Mouse (Mus musculus) kidney, postnatal 14 days (tissue): ENCODE results near the gene Scn1b.

Source experiments
- DNase-seq: peaks from one replicate; pipeline ENCODE4 v3.0.0; 2022; ENCODE audit warnings: mixed read lengths

Gene Scn1b

GRCm38 (mm10) chr7:31115182-31115581 is 11.6 kb downstream of the Scn1b start, which contains the start of gene Hpn:
Hpn (minus strand) TSS chr7:31115290.
- DNase-seq = peak; percentile 91

- peak; percentile 73 for DNase-seq
Observed at GRCm38 (mm10) chr7:31114646-31115045, 12.2 kb downstream of the Scn1b start.

DNA sequence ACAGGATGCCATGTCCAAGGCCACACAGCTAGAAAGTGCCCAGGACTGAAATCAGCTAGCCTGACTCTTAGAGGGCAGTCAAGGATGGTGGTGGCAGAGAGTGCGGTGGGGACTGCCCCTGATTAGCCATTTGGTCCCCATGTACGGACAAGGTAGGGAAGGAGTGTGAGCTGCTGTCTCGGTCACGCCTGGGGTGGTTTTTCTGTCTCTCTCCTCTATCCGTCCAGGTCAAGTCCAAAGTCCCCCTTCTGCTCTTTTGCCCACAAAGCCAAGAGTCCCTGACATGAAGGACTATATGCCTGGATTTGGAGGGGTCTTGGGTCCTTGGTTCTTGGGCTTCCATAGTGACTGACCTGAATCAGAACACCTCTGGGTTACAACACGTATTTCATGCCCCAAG is 13.0 kb downstream of the Scn1b start:
- peak; percentile 66 for DNase-seq

- peak; percentile 49 for DNase-seq
Observed at GRCm38 (mm10) chr7:31112036-31112435, 14.8 kb downstream of the Scn1b start.

DNA sequence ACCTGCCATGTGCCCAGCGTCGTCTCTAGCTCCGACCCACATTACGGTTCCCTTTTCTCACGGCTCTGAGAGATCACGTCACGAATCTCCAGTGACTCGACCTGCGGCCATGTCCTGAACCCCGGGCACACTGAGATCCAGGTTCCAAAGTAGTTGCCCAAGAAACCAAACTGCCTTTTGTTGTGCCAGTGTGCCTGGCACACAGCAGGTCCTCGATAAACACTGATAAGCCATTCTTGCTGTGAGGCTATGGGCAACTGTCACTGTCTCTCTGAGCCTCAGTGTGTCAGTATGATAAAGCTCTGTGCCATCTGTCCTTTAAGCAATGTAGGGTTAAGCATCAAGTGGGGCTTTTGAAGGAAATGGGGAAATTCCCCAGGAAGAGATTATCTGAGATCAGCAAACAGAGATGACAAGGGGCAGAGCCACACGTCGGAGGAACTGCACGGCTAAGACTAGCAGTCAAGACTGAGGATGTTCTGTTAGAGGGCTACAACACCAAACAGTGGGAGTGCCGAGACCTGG is 15.9 kb downstream of the Scn1b start:
- DNase-seq = no peak

DNA sequence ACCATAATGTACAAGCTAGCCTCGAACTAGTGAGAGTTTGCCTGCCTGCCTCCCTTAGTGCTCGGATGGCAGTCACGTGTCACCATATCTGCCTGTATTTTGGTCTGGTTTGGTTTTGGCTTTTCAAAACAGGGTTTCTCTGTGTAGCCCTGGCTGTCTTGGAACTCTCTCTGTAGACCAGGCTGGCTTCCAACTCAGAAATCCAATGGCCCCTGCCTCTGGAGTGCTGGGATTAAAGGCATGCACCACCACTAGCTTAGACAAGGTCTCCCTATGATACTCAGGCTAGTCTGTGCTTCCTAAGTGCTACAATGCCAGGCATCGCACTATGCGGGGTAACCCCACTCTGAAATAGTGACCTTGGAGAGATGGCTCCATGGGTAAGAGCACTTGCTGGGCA is 17.0 kb downstream of the Scn1b start:
- no peak for DNase-seq

- DNase-seq = peak; percentile 85
Observed at GRCm38 (mm10) chr7:31109091-31109490, 17.7 kb downstream of the Scn1b start.

DNA sequence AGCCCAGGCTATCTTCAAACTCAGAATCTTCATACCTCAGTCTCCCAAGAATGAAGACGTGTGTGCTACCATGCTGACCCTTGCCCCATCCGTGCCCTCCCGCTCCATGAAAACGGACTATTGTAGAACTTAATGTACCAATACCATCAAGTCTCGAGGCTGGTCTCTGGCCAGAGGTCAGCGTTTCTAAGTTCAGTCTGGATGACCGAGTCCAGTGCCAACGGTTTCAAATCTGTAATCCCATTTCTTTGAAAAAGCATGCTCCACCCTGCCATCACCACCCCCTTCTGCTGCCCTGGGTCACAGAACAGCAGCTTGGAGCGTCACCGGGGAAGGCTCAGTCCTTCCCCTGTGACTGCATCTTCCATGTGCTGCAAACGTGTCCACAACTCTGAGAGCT is 19.0 kb downstream of the Scn1b start:
- DNase-seq = no peak

GRCm38 (mm10) chr7:31106166-31106565 is 20.6 kb downstream of the Scn1b start:
- no peak for DNase-seq

GRCm38 (mm10) chr7:31105061-31105768 is 21.6 kb downstream of the Scn1b start:
- DNase-seq = peak; percentile 67

DNA sequence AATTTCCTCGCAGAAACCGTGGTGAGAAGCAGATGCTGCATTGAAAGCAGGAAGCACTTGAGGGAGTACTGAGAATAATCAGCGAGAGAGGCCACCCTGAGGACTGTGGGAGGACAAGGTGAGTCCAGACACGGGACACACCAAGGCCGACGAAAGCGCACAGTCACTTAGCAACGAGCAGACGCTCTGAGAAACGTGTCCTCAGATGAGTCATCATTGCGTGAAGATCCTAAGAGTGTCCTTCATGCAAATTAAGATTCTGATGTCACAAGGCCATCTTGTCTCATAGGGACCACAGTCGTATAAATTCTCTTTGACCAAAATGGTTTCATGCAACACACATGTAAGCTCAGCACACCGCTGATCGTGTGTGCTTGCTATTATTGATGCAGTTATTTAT is 26.0 kb downstream of the Scn1b start:
- no peak for DNase-seq

DNA sequence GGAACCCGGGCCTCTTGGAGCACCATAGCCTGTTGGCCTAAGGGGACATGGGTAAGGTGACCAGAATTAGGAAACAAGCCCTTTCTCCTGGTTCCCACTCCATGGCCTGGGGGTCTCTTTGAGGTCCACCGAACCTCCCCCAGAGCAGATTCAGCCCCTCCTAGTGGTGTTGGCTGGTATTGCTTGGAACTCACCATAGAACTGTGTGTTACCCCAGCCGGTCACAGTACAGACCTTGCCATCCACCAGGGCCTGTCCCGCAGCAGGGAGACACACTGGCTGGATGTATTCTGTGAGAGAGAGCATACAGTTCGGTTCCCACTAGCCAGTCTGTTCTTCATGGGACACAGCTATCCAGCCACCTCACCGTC is 27.2 kb downstream of the Scn1b start:
- no peak for DNase-seq

DNA sequence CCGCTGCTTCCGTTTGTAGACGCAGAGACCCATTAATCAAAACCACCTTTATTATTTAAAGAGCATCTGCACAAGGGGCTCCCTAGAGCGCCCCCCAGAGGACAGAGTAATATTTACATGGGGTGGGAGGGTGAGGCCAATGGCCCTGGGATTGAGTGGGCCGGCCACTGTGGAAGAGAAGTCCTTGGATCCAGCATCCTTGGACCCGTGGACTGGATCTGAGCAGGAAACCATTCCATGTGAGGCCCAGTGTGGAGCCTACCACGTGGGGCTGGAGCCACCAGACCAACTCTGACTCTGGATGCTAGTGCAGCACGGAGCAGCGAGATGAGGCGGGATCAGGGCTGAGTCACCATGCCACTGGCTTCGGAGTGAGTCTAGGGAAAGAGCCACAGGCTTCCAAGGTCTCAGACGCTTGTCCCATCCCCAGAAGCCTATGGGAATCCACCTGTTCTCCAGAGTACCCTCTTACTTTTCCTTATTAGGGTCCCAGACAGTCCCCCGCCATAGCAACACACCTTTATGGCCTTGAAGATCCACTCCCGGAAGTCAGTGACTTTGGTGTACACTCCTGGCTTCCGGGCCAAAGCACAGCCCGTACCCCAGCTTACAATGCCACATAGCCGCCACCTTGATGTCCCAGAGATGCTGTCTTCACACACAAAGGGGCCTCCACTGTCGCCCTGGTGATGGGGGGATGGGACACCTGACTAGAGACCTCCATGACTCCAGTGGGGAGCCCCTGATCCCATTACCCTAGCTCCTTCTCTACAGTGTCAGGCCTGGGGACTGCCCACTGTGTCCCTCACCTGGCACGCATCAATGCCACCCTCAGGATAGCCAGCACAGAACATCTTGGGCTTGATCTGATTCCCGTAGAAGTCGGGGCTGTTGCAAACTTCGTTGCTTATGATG is 27.8 kb downstream of the Scn1b start:
- no peak for DNase-seq

- peak; percentile 94 for DNase-seq
Observed at GRCm38 (mm10) chr7:31097583-31098248, 29.1 kb downstream of the Scn1b start.

DNA sequence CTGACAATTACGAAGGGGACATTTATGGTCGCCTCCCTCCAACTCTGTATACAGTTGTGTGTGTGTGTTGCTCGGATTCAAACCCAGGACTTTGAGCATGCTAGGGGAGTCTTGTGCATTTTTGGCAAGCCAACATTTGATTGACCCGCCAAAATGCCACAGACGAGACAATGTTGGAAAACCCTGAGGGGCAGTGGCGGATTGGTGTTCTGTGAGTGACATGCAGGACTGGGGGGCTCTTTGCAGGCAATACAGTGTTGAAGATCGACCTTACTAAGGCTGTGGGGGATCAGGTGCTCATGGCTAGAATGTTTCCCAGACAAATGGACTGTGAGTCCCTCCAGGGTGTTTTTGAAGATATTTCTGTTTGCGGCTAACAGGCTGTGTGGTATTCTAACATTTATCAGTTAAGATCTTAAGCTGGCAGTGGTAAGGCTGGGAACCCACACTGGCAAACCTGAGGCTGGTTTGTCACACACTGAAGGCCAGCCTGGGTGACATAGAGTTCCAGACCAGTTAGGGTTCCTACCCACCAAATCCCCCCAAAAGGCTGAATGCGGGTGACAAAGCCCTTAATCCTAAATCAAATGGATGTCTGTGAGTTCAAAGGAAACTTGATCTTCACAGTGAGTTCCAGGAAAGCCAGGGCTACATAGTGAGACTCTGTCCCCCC is 29.8 kb downstream of the Scn1b start:
- no peak for DNase-seq

DNA sequence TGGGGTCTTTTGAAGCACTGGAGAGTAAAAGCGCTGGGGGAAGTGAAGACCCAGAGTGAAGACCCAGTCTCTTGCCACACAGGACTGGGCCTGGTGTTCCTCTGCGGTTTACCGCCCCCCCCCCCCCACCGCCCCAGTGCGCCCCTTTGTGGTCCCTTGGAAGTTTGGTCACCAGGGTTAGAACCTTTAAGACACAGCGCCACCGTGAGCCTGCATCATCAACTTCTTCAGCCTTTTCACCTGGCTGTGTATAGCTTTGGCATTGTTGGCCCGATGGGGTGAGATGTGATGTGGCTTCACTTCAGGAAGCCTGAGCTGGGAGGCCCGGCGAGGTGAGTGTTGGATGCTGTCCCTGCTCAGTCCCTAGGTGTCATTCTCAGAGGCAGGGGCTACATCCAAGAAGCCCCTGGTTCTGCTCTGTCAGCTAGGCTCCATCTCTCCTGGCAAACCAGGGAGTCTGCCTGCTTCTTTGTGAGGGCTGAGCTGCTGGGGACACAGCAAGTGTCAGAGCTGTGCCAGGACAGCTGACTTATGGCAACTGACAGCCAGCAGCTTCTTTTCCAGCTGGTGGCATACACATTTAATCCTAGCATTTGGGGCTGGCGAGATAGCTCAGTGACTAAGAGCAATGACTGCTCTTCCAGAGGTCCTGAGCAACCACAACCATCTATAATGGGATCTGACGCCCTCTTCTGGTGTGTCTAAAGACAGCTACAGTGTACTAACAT is 31.9 kb downstream of the Scn1b start:
- no peak for DNase-seq

DNA sequence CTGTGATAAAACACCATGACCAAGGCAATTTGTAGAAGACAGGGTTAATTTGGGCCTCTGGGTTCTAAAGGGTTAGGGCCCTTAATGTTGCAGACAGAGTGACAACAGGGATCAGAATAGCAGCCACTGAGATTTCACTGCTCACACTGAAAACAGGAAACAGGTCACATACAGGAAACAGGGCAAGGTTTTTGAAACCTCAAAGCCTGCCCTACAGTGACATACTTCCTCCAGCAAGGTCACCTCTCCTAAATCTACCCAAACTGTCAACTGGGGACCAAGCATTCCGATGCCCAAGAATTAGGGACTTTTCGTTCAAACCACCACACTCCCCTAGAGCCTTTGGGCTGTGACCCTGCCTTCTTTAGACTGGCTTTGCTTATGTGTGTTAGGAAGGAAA is 37.1 kb downstream of the Scn1b start:
- DNase-seq = no peak

DNA sequence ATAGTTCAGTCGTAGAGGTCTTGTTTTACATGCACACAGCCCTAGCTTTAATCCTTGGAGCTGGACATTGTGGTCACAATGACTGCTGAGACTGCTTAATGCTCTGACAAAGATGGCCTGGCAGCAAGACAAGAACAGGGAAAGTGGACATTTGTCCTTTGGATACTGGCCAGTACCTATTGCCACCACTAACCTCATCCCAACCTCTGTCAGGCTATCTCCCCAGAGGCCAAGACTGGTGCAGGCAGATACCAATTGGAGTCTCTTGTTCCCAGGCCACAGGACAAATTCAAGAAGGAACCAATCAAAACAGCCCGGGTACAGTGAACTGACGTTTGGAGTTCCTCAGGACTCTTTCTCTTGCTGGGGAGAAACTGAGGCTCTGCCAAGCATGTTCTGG is 38.6 kb downstream of the Scn1b start:
- no peak for DNase-seq

- no peak for DNase-seq
Observed at GRCm38 (mm10) chr7:31087262-31087661, 39.5 kb downstream of the Scn1b start.

- no peak for DNase-seq
Observed at GRCm38 (mm10) chr7:31086175-31086755, 40.5 kb downstream of the Scn1b start.

- peak; percentile 52 for DNase-seq
Observed at GRCm38 (mm10) chr7:31085171-31085570, 41.6 kb downstream of the Scn1b start.

DNA sequence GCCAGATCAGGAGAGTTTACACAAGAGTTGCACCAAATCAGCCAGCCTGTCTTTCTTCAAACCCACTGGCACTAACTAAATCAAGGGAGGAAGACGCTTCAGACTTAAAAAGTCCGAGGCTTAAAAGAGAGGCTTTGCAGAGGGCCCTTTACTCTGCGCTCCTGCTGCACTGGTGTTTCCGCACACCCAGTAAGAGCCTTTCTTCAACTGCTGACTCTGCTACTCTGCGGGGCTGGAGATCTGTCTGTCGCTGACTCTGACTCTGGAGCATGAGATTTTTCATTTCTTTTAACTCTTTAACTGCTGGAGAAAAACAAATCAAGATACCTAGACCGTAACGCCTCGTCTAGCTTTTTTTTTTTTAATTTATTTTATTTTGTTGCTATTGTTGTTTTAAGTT is 42.7 kb downstream of the Scn1b start:
- DNase-seq = peak; percentile 41
